Mouse (Mus musculus) MEL (cell line): ENCODE measurements around the gene 6330403K07Rik. TPM values are rescaled to one million over a fixed set of nuclear protein-coding genes. Genes with fewer than 3 reads are reported as not detected.

Experiments
- DNase-seq: peaks from one replicate; pipeline ENCODE4 v3.0.0; 2011; ENCODE audit warnings: low read depth, low spot score
- H3K27ac ChIP-seq: 2 replicates; pipeline ENCODE4 v1.5.1; 2012; ENCODE audit warnings: low read depth, mild to moderate bottlenecking, control low read depth, low read length, moderate library complexity; ENCODE audit not compliant: control insufficient read depth
- H3K27me3 ChIP-seq, 2 experiments: fragments of 150-350 bp in 1 of 2; sonication (generic) in 1 of 2; 2 replicates each; pipeline ENCODE4 v1.6.1; 2012; ENCODE audit warnings: low read length in 2 of 2, mild to moderate bottlenecking in 2 of 2, improper control_type of control experiment in 1 of 2, moderate library complexity in 1 of 2; ENCODE audit not compliant: insufficient read depth in 2 of 2, control insufficient read depth in 1 of 2
- H3K36me3 ChIP-seq, 2 experiments: 2 replicates each; pipeline ENCODE4 v1.6.1; 2012 to 2014; ENCODE audit warnings: low read length in 2 of 2, improper control_type of control experiment in 1 of 2, inconsistent platforms in 1 of 2, mild to moderate bottlenecking in 1 of 2; ENCODE audit not compliant: insufficient read depth in 2 of 2, control insufficient read depth in 1 of 2
- H3K4me1 ChIP-seq, 2 experiments: fragments of 150-350 bp in 1 of 2; sonication (generic) in 1 of 2; 2 replicates each; pipeline ENCODE4 v1.6.1; 2012; ENCODE audit warnings: low read length in 2 of 2, improper control_type of control experiment in 1 of 2, mild to moderate bottlenecking in 1 of 2; ENCODE audit not compliant: insufficient read depth in 2 of 2, control insufficient read depth in 1 of 2
- H3K4me3 ChIP-seq, 2 experiments: fragments of 150-350 bp in 1 of 2; sonication (generic) in 1 of 2; 2 replicates each; pipeline ENCODE4 v1.5.1; 2012; ENCODE audit warnings: low read depth in 2 of 2, low read length in 2 of 2, mild to moderate bottlenecking in 2 of 2, moderate library complexity in 2 of 2, control low read depth in 1 of 2, improper control_type of control experiment in 1 of 2; ENCODE audit not compliant: control insufficient read depth in 1 of 2, insufficient read depth in 1 of 2
- H3K79me2 ChIP-seq: 2 replicates; pipeline ENCODE4 v1.6.1; 2012; ENCODE audit warnings: mild to moderate bottlenecking, low read length, moderate library complexity; ENCODE audit not compliant: control insufficient read depth, poor library complexity, insufficient read depth
- H3K9ac ChIP-seq: 2 replicates; pipeline ENCODE4 v1.6.1; 2012; ENCODE audit warnings: low read depth, mild to moderate bottlenecking, control low read depth, low read length, moderate library complexity; ENCODE audit not compliant: control insufficient read depth, poor library complexity, severe bottlenecking
- H3K9me3 ChIP-seq: fragments of 150-350 bp; sonication (generic); replicated peaks from 2 replicates; pipeline ENCODE4 v1.6.1; 2012; ENCODE audit warnings: mild to moderate bottlenecking, low read length, improper control_type of control experiment, moderate library complexity; ENCODE audit not compliant: insufficient read depth
- BHLHE40 ChIP-seq: IDR thresholded peaks from 2 replicates; pipeline ENCODE4 v1.6.1; 2012; ENCODE audit warnings: low read depth, mild to moderate bottlenecking, inconsistent platforms, low read length, improper control_type of control experiment, borderline replicate concordance
- CHD2 ChIP-seq: IDR thresholded peaks from 2 replicates; pipeline ENCODE4 v1.6.1; 2011; ENCODE audit warnings: low read length, improper control_type of control experiment
- CTCF ChIP-seq, 3 experiments: IDR thresholded peaks in 2 of 3; conservative IDR thresholded peaks in 1 of 3; 2 replicates each; pipeline ENCODE4 v1.5.1; 2011 to 2012; ENCODE audit warnings: low read length in 3 of 3, low read depth in 2 of 3, mild to moderate bottlenecking in 2 of 3, improper control_type of control experiment in 1 of 3, inconsistent platforms in 1 of 3, mixed read lengths in 1 of 3, moderate library complexity in 1 of 3; ENCODE audit not compliant: control insufficient read depth in 1 of 3, insufficient read depth in 1 of 3, poor library complexity in 1 of 3, severe bottlenecking in 1 of 3
- E2F4 ChIP-seq: IDR thresholded peaks from 2 replicates; pipeline ENCODE4 v1.6.1; 2011; ENCODE audit warnings: low read depth, low read length, improper control_type of control experiment, borderline replicate concordance
- ELF1 ChIP-seq: IDR thresholded peaks from 2 replicates; pipeline ENCODE4 v1.6.1; 2014; ENCODE audit warnings: low read depth, mild to moderate bottlenecking, inconsistent platforms, low read length, improper control_type of control experiment, moderate library complexity
- EP300 ChIP-seq, 2 experiments: IDR thresholded peaks; 2 replicates each; pipeline ENCODE4 v1.6.1; 2011; ENCODE audit warnings: improper control_type of control experiment in 2 of 2, low read length in 2 of 2, low read depth in 1 of 2, mild to moderate bottlenecking in 1 of 2
- ETS1 ChIP-seq: IDR thresholded peaks from 2 replicates; pipeline ENCODE4 v1.6.1; 2012; ENCODE audit warnings: low read depth, mild to moderate bottlenecking, inconsistent platforms, low read length, improper control_type of control experiment, moderate library complexity
- GABPA ChIP-seq: IDR thresholded peaks from 2 replicates; pipeline ENCODE4 v1.6.1; 2012; ENCODE audit warnings: low read depth, mild to moderate bottlenecking, inconsistent platforms, low read length, improper control_type of control experiment, moderate library complexity
- JUND ChIP-seq: IDR thresholded peaks from 2 replicates; pipeline ENCODE4 v1.6.1; 2011; ENCODE audit warnings: low read depth, mild to moderate bottlenecking, improper control_type of control experiment, low read length
- KAT2A ChIP-seq: conservative IDR thresholded peaks from 2 replicates; pipeline ENCODE4 v1.6.1; 2012; ENCODE audit warnings: low read depth, low read length, improper control_type of control experiment, inconsistent platforms
- MAZ ChIP-seq: IDR thresholded peaks from 2 replicates; pipeline ENCODE4 v1.6.1; 2012; ENCODE audit warnings: low read depth, mild to moderate bottlenecking, inconsistent platforms, low read length, improper control_type of control experiment
- MYB ChIP-seq: IDR thresholded peaks from 2 replicates; pipeline ENCODE4 v1.6.1; 2011; ENCODE audit warnings: mild to moderate bottlenecking, low read depth, low read length, improper control_type of control experiment
- MYC ChIP-seq: IDR thresholded peaks from 2 replicates; pipeline ENCODE4 v1.6.1; 2011; ENCODE audit warnings: low read depth, mild to moderate bottlenecking, low read length, improper control_type of control experiment, moderate library complexity
- NRF1 ChIP-seq: IDR thresholded peaks from 2 replicates; pipeline ENCODE4 v1.6.1; 2014; ENCODE audit warnings: low read depth, mild to moderate bottlenecking, inconsistent platforms, low read length, improper control_type of control experiment, moderate library complexity; ENCODE audit not compliant: poor library complexity, insufficient read depth, severe bottlenecking
- POLR2AphosphoS2 ChIP-seq: IDR thresholded peaks from 2 replicates; pipeline ENCODE4 v1.6.1; 2011; ENCODE audit warnings: low read length, improper control_type of control experiment
- POLR2AphosphoS5 ChIP-seq: IDR thresholded peaks from 2 replicates; pipeline ENCODE4 v1.6.1; 2012; ENCODE audit warnings: low read depth, borderline replicate concordance, mild to moderate bottlenecking, inconsistent platforms, low read length, moderate library complexity, mixed read lengths
- RAD21 ChIP-seq: IDR thresholded peaks from 2 replicates; pipeline ENCODE4 v1.6.1; 2011; ENCODE audit warnings: mild to moderate bottlenecking, low read depth, low read length, improper control_type of control experiment
- RCOR1 ChIP-seq: IDR thresholded peaks from 2 replicates; pipeline ENCODE4 v1.6.1; 2012; ENCODE audit warnings: low read depth, mild to moderate bottlenecking, inconsistent platforms, low read length, improper control_type of control experiment
- SIN3A ChIP-seq: IDR thresholded peaks from 2 replicates; pipeline ENCODE4 v1.6.1; 2012; ENCODE audit warnings: low read length, improper control_type of control experiment, inconsistent platforms
- SMC3 ChIP-seq: IDR thresholded peaks from 2 replicates; pipeline ENCODE4 v1.6.1; 2011; ENCODE audit warnings: low read depth, low read length, improper control_type of control experiment
- TAL1 ChIP-seq: IDR thresholded peaks from 2 replicates; pipeline ENCODE4 v1.6.1; 2012; ENCODE audit warnings: mild to moderate bottlenecking, inconsistent platforms, low read length, moderate library complexity, mixed read lengths
- TBP ChIP-seq: IDR thresholded peaks from 2 replicates; pipeline ENCODE4 v1.8.0; 2011; ENCODE audit warnings: low read depth, low read length, improper control_type of control experiment
- USF1 ChIP-seq: IDR thresholded peaks from 2 replicates; pipeline ENCODE4 v1.6.1; 2014; ENCODE audit warnings: low read depth, mild to moderate bottlenecking, inconsistent platforms, low read length, improper control_type of control experiment, moderate library complexity
- ZC3H11A ChIP-seq: IDR thresholded peaks from 2 replicates; pipeline ENCODE4 v1.6.1; 2012; ENCODE audit warnings: low read depth, mild to moderate bottlenecking, inconsistent platforms, low read length, improper control_type of control experiment
- ZKSCAN1 ChIP-seq: IDR thresholded peaks from 2 replicates; pipeline ENCODE4 v1.6.1; 2012; ENCODE audit warnings: low read depth, mild to moderate bottlenecking, inconsistent platforms, low read length, improper control_type of control experiment, moderate library complexity
- ZMIZ1 ChIP-seq: IDR thresholded peaks from 2 replicates; pipeline ENCODE4 v1.6.1; 2012; ENCODE audit warnings: low read depth, mild to moderate bottlenecking, inconsistent platforms, low read length, improper control_type of control experiment, moderate library complexity
- polyA plus RNA-seq, 2 experiments: library from polyadenylated mRNA; stranded (reverse) in 1 of 2; unstranded in 1 of 2; fragments of >175 nt in 1 of 2; fragments of >200 nt in 1 of 2; gene quantifications; 2 replicates each; pipeline versions ENCODE4 v1.2.1 to v1.2.4; 2012; ENCODE audit warnings: low replicate concordance in 2 of 2, low read depth in 1 of 2; ENCODE audit not compliant: insufficient read length in 2 of 2, insufficient read depth in 1 of 2, missing spikeins in 1 of 2
- total RNA-seq: library from RNA; depleted of rRNA; stranded (reverse); fragments of 300-350 nt; gene quantifications from 2 replicates; pipeline ENCODE4 v1.2.3, GENCODE M21; 2012

The 6330403K07Rik gene
- total and polyA plus RNA-seq, 3 experiments, result 0.15 to 0.82 TPM; not detected in 1

DNA sequence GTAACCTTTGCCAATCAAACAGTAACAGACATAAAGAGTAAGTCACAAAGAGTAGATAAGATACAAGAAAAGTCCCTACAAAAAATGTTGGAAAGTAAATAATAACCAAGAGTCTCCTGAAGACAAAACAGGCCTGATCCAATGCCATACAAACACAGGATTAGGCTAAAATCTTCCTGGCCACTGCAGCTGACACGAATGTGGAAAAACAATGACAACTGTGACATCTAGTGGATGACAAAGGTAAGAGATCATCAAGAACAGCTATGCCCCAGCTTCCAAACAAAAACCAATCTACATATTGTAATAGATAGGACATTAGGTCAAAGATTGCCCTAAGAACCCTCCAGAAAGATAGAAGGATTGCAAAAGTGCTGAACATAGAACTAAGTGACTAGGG, 19.2 kb upstream of the 6330403K07Rik start:
- Histone ChIP-seq H3K27ac (no peak overlapping the region), H3K27me3 (peaks cover 0 to 2% of the 10 kb centered on the region in 2 experiments; a peak in 2 of 4 replicates), H3K9ac (no peak overlapping the region), H3K79me2 (no peaks in the 10 kb centered on the region), H3K36me3 (no peaks in the 10 kb centered on the region), H3K4me1 (no peaks in the 10 kb centered on the region), H3K4me3 (no peak overlapping the region), H3K9me3 (no peaks in the 10 kb centered on the region)
- TF ChIP-seq RCOR1 (no peak), TBP (no peak), ETS1 (no peak), JUND (no peak), ZMIZ1 (no peak), USF1 (no peak), E2F4 (no peak), BHLHE40 (no peak), ZKSCAN1 (no peak), NRF1 (no peak), MYB (no peak), CTCF (IDR thresholded peaks at IDR 0.05 in 2 of 3, conservative IDR thresholded peaks at IDR 0.05 in 1 of 3; ENCODE audit: control insufficient read depth in 1 of 3, insufficient read depth in 1 of 3, low read depth in 2 of 3, low read length in 3 of 3, poor library complexity in 1 of 3, severe bottlenecking in 1 of 3) (peak in 1 of 3 experiments; percentile 56; a peak in 2 of 6 replicates), POLR2AphosphoS2 (no peak), SMC3 (peak; percentile 43), MAZ (no peak), RAD21 (peak; percentile 66), EP300 (IDR thresholded peaks at IDR 0.05; ENCODE audit: low read depth in 1 of 2, low read length in 2 of 2) (no peak), SIN3A (no peak), GABPA (no peak), CHD2 (no peak), TAL1 (no peak), ZC3H11A (peak; percentile 18; the same call in 1 of the 2 replicates), KAT2A (no peak), MYC (no peak), POLR2AphosphoS5 (no peak), ELF1 (no peak)
- no peak for DNase-seq
